Mouse (Mus musculus): ENCODE measurements around the gene Cdyl2.
A peak's percentile ranks its signal among the peaks of the same experiment; 100 is the strongest.

Gene Cdyl2

GRCm38 (mm10) chr8:116619686-116620320 lies 113.0 kb downstream of the Cdyl2 start:
- DNase-seq: no peak

GRCm38 (mm10) chr8:116619221-116619620 lies 113.6 kb downstream of the Cdyl2 start:
- DNase-seq: no peak

- no peak for DNase-seq
Observed at GRCm38 (mm10) chr8:116618797-116619196, 114.0 kb downstream of the Cdyl2 start.

DNA sequence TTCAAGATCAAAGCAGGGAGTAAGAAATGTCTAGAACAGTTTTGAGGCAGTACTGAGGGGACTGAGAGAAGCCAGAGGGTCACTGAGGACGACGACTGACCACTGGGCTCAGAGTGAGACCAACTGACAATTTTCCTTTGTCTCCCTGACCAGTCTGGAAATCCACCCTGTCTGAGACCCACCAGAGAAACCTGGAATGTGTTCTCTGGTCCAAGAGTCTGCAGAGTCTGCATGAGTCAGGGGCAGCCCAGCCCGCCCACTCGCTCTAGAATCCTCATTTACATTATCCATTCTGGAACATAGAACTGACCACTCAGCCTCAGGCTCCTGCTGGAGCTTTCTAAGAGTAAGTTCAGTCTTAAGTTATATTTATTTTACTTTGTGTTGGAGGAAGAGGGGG lies 114.9 kb downstream of the Cdyl2 start:
- DNase-seq: no peak

- no peak for DNase-seq
Observed at GRCm38 (mm10) chr8:116616369-116616768, 116.4 kb downstream of the Cdyl2 start.

GRCm38 (mm10) chr8:116614901-116615300 lies 117.9 kb downstream of the Cdyl2 start:
- DNase-seq: peak; percentile 95

DNA sequence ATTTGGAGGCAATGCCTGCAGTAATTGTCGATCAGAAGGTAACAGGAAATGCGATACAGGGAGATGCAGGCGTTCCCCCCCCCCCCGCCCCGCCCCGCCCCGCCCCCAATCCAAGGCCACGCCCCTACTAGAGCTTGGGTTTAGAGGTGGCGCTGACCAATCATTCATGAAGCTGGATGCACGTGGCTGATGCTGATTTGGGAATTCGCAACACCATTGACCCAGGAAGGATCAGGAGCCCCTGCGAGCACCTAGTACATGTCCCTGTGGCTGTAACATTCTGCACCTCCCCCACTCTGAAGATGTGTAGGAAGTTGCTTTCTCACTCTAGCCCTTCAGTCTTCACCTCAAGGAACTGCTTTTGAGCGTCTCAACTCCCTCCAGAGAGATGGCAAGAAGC lies 126.6 kb downstream of the Cdyl2 start:
- DNase-seq: no peak

- peak; percentile 36 for DNase-seq
Observed at GRCm38 (mm10) chr8:116602806-116603205, 130.0 kb downstream of the Cdyl2 start.

DNA sequence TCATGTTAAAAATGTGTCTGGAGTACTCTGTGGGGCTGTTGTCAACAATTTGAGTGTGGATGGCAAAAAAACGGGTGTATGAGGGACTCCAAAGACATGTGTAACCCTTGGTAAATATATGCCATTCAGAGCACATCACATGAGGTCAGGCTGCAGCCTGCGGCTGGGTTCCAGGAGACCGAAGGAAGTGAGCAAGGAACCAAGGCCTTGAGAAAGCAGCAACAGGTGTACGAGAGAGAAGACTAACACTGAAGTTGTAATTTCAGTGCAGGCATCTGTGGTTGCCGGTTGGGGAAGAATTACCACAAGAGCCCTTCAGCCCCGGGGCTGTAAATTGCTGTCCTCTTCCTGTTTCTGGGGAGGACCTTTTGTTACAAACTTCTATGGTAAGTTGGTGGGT lies 133.1 kb downstream of the Cdyl2 start:
- DNase-seq: no peak

DNA sequence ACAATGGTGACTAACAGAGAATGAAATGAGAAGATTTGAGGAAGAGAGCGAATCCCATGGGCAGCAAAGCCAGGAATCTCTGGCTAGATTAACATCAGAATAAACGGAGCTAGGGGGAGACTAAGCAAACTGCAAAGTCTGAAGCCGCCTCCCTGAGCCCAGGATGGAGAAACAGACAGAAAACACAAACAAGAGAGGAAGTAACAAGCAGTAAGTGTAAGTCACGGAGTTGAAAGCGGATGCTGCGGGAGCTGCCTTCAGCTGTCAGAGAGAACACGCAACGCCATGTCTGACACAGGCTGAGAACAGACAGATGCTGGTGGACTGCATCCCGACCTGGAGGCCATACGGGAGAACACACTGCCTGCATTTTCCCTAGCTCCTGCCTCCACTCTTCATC lies 141.6 kb downstream of the Cdyl2 start:
- no peak for DNase-seq

DNA sequence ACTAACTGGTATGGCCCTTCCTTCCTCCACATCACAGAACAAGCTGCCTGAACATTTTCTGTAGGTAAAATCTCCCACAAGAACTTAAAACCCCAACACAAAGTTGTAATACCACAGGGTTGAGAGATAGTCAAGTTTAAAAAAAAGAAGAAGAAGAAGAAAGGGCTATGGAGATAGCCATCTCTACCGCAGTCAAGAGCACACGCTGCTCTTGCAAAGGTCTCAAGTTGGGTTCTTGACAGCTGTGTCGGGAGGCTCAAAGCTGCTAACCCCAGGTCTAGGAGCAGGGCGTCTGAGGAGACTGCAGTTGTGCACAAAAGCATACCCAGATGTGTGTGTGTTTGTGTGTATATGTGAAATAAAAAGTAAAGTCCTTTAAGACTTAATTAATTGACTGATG lies 142.2 kb downstream of the Cdyl2 start:
- no peak for DNase-seq

DNA sequence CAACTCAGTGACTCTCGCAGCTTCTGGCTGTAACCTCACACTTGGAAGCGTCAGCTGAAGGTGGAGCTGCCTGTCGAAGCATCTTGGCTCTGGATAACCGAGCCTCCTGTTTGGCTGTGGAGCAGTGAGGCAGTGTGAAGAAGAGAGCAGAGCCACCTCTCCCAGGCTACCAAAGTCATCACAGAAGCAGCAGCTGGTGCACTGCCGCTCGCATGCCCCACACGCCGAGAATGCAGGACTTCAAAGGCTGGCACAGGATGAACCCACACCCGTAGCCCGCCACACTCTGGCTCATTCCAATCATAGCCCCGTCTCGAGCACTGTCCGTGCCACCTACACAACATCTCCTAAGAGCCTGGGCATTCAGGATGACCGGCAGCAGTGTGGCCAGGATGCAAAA lies 142.7 kb downstream of the Cdyl2 start:
- peak; percentile 35 for DNase-seq

GRCm38 (mm10) chr8:116587616-116588468 lies 144.9 kb downstream of the Cdyl2 start:
- no peak for DNase-seq

DNA sequence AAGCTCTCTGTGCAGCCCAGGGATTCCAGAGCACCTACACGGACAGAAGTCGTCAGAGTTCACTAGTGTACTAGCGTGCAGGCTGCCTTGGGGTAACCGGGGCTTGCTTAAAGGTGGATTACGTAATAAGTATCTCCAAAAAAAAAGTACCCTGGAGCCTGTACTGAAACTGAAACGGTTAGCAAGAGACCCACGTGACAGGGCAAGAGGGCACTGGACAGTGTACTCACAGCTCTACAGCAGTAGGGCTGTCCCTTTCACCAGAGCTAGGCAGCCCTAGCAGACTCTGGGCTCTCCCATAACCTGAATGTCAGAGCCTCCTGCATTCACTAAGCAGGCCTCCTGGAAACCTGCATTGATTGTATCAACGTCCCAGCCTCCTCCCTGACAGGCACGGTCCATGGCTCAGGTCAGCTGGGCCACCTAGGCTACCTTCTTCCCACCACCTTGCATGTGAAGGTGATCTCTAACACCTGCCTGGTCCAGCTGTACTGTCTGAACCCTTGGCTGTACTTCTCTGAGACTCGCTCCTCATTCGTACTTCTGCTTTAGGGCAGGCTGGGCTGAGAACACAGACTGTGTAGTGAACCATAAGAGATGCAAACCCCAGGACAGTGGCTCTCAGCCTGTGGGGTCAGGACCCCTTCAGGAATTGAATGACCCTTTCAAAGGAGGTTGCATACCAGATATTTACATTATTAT lies 151.3 kb downstream of the Cdyl2 start:
- no peak for DNase-seq

DNA sequence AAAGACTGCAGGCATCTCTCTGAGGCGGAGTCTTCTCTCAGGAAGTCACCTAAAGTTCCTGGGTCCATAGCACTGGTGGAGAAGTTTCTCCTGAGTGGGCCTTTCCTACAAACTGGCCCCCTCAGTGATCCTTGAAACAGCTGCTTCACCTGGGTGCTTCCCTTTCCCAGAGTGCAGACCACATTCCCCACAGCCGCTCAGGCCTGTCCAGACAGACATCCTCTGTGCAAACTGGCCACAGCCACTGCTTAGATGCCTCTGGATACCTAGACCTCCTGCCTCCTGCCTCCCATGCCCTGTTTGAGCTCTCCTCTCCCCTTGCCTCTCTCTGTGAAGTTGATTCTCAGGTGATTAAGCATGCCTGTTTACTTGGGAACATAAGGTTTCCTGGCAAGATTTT lies 156.1 kb downstream of the Cdyl2 start:
- no peak for DNase-seq

- no peak for DNase-seq
Observed at GRCm38 (mm10) chr8:116573085-116573484, 159.7 kb downstream of the Cdyl2 start.

GRCm38 (mm10) chr8:116552778-116553177 lies 180.0 kb downstream of the Cdyl2 start:
- DNase-seq: no peak

DNA sequence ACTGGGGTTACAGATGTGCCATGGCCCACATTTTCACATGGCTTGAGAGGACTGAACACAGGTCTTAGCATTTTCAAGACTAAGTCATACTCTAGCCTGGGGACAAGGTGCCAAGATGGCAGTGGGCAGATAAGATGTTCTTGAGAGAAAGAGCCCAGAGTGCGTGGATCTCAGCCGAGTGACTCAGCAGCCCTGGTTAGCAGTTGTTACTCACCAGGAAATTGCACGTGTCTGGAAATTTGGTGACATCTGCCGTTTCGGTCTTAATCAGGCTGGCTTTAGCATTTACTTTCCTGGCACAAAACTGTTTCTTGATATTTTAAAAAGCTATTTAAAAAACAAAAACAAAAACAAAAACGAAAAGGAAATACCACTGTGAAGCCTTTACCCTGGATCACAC lies 180.5 kb downstream of the Cdyl2 start:
- no peak for DNase-seq

DNA sequence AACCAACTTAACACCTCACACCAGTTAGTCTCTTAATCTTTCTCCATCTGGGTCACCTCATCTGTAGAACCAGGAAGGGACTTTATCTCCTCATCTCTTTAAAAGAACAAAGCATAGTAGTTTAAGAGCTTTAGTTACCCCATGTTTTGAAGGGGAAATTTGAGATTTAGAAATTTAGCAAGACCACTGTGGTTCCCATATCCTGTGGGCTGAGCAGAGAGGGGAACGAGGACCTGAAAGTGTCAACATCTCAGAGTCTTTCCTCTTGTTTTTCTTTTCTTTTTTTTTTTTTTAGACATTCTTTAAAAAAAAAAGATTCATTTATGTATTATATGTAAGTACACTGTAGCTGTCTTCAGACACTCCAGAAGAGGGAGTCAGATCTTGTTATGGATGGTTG lies 189.4 kb downstream of the Cdyl2 start:
- DNase-seq: no peak

GRCm38 (mm10) chr8:116542842-116543241 lies 189.9 kb downstream of the Cdyl2 start:
- peak; percentile 93 for DNase-seq

GRCm38 (mm10) chr8:116540136-116540535 lies 192.7 kb downstream of the Cdyl2 start:
- no peak for DNase-seq

- DNase-seq: no peak
Observed at GRCm38 (mm10) chr8:116538763-116539162, 194.0 kb downstream of the Cdyl2 start.

DNA sequence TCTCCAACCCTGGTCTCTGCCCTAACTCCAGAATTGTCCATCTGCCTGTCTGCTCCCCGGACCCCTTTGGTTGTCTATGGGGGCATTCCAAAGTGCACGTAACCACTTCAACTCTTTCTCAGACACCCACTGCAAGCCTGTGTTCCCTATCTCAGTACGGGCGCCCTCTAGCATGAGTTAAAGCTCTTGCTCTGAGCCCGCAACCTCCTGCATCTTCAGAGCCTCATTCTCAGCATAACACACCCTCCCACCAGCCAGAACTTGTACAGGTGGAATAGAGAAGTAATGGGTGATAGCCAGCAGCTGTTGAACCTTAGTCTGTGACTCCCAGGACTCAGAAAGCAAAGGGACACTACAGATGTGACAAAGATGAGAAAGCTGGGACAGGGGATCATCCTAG lies 196.0 kb downstream of the Cdyl2 start:
- DNase-seq: no peak

DNA sequence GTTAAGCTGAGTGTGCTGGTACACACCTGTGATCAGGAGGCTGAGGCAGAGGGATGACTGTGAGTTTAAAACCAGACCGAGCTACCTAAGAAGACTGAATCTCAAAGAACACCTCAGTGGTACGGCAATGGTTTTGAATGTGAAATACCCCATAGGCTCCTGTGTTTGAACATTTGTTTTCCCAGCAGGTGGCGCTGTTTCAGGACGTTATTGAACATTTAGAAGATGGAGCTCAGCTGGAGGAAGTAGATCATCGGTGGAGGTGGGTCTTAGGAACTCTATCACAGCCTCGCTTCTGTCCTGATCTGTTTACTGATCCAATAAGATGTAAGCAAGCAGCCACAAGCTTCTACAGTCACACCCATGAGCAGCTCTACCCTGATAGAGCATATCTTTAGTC lies 199.7 kb downstream of the Cdyl2 start:
- DNase-seq: no peak
